In the genomic region with DNA sequence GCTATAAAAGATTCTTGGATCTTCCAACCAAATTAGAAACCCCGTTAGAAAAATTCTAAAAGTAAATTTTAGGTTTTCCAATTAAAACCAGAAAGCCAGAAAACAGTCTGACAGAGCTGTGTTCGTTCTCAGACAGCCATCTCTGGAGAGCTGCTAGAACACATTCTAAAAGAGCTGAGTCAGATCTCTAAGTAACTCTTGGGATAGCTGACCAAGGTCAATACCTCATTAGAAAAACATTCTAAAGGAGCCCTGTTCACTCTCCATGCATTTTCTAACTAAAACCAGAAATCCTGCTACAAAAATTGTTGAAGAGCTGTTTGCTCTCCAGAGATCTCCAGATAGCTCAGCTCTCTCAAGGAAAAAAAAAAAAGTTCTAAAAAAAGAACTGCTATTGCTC, we compare ENCODE assay signal across 24 mouse cellular contexts.
"Had no signal": no experiment of that assay in that cellular context is flagged by ENCODE, and none has a peak within 500 bp of the region (broad histone marks: within the 10 kb centered on the region; RNA-seq: fewer than 3 reads in every experiment).

No protein-coding gene starts in this region.

- ATAC-seq: hindbrain, postnatal 0 days; intestine, embryonic 16.5 days; liver, embryonic 12.5 days had no signal

- H3K4me1 ChIP-seq: heart, embryonic 10.5 days; heart, embryonic 13.5 days; heart, embryonic 15.5 days; hindbrain, embryonic 13.5 days; hindbrain, embryonic 15.5 days; limb, embryonic 13.5 days; limb, embryonic 15.5 days; liver, embryonic 12.5 days had no signal

- H3K4me3 ChIP-seq: gastrocnemius, adult 2 months; heart, embryonic 10.5 days; heart, embryonic 13.5 days; heart, embryonic 15.5 days; hindbrain, embryonic 13.5 days; hindbrain, embryonic 15.5 days; limb, embryonic 13.5 days; limb, embryonic 15.5 days; liver, embryonic 12.5 days had no signal

- H3K27ac ChIP-seq: gastrocnemius, adult 2 months; heart, embryonic 10.5 days; heart, embryonic 13.5 days; heart, embryonic 15.5 days; hindbrain, embryonic 13.5 days; hindbrain, embryonic 15.5 days; hindbrain, postnatal 0 days; limb, embryonic 13.5 days; limb, embryonic 15.5 days; liver, embryonic 12.5 days; liver, embryonic 14.5 days had no signal

- H3K27me3 ChIP-seq: hindbrain, embryonic 13.5 days; hindbrain, embryonic 15.5 days; limb, embryonic 13.5 days; limb, embryonic 15.5 days had no signal

- DNase-seq: gastrocnemius, adult 2 months; gastrocnemius, postnatal 10 days; gastrocnemius, postnatal 25 days; heart, adult 18-20 months; heart, postnatal 14 days; heart, postnatal 36 days; kidney, adult 11 months; kidney, adult 2 months; kidney, postnatal 10 days; kidney, postnatal 25 days; layer of hippocampus, adult 9-11 months; layer of hippocampus, postnatal 36 days; left cerebral cortex, postnatal 4 days had no signal

- H3K9ac ChIP-seq: heart, embryonic 13.5 days; heart, embryonic 15.5 days; hindbrain, embryonic 13.5 days; hindbrain, embryonic 15.5 days; limb, embryonic 13.5 days; limb, embryonic 15.5 days; liver, embryonic 12.5 days; liver, embryonic 14.5 days had no signal

- H3K9me3 ChIP-seq: heart, embryonic 10.5 days; heart, embryonic 13.5 days; heart, embryonic 15.5 days; hindbrain, embryonic 13.5 days; hindbrain, embryonic 15.5 days; limb, embryonic 15.5 days; liver, embryonic 12.5 days had no signal

- H3K36me3 ChIP-seq: heart, embryonic 10.5 days; heart, embryonic 13.5 days; heart, embryonic 15.5 days; hindbrain, embryonic 13.5 days; hindbrain, embryonic 15.5 days; limb, embryonic 13.5 days; limb, embryonic 15.5 days; liver, embryonic 12.5 days had no signal

- H3K4me2 ChIP-seq: heart, embryonic 13.5 days; heart, embryonic 15.5 days; hindbrain, embryonic 13.5 days; hindbrain, embryonic 15.5 days; limb, embryonic 13.5 days; limb, embryonic 15.5 days; liver, embryonic 12.5 days had no signal
